Mouse (Mus musculus): ENCODE results near the gene Pcsk7.

- no peak for TF ChIP-seq CTCF (IDR thresholded peaks at IDR 0.05; ENCODE audit: insufficient read depth, low read depth, low read length)
- no peak for TF ChIP-seq POLR2A (IDR thresholded peaks at IDR 0.05; ENCODE audit: insufficient read depth, low read depth, low read length)
Observed at GRCm38 (mm10) chr9:45870265-45870664, 36.0 kb upstream of the Pcsk7 start.

All from olfactory bulb, adult 2 months (tissue).